Mouse (Mus musculus): ENCODE measurements around the gene Dnajc7.
"Not testable (repeated sequence)": the region's sequence is repeated elsewhere in the genome, so short reads cannot be mapped to it uniquely, and the experiment has no call there.

The Dnajc7 gene

DNA sequence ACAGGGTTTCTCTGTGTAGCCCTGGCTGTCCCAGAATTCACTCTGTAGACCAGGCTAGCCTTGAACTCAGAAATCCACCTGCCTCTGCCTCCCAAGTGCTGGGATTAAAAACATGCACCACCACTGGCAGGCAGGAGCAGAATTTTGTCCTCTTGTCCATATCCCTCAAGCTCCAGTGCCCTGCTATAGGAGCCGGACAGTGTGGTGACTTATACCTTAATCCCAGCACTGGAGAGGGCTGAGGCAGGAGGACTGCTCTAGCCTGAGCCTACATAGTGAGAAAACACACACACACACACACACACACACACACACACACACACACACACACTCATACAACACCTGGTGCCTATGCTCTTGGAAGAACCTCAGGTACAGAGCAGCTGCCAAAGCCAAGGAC lies 37.6 kb downstream of the Dnajc7 start:
- not testable (repeated sequence) for DNase-seq (ENCODE audit: extremely low read depth, low read depth, low spot score)

- DNase-seq (ENCODE audit: extremely low read depth, low read depth, low spot score) = no peak
Measured at GRCm38 (mm10) chr11:100581756-100582155, 38.2 kb downstream of the Dnajc7 start.

GRCm38 (mm10) chr11:100580275-100580674 lies 39.7 kb downstream of the Dnajc7 start:
- DNase-seq (ENCODE audit: extremely low read depth, low read depth, low spot score) = no peak

DNA sequence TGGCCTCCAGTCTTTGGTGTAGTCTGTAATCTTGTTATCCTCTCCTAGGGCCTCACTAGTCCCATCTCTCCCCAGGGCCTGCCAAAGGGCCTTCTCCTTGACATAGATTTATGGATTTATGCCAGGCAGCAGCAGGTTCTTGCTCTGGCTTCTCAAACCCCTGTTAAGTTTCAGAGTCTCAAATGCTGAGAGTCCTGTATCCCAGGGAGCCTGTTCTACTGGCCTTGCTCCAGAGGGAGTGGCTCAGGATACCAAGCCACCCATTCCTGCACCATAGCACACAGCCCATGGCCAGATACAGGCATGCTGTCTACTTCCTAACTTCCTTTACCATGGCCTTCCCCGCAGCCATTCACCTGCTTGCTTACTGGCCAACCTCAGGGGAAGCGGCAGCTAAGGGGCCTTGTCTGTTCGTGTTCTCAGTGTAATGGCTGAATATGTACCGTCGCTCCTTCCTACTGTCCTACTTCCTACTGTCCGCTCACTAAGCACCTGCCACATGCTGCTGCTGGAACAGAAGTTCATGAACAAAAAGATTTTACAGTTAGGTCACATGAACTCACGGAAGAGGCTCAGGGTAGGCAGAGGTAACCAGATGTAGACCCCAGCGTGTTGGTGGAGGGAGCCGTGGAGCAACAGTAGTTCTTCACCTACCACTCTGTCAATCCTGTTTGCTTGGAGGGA lies 40.7 kb downstream of the Dnajc7 start:
- no peak for DNase-seq (ENCODE audit: extremely low read depth, low read depth, low spot score)

GRCm38 (mm10) chr11:100577852-100578599 lies 41.9 kb downstream of the Dnajc7 start:
- no peak for DNase-seq (ENCODE audit: extremely low read depth, low read depth, low spot score)

DNA sequence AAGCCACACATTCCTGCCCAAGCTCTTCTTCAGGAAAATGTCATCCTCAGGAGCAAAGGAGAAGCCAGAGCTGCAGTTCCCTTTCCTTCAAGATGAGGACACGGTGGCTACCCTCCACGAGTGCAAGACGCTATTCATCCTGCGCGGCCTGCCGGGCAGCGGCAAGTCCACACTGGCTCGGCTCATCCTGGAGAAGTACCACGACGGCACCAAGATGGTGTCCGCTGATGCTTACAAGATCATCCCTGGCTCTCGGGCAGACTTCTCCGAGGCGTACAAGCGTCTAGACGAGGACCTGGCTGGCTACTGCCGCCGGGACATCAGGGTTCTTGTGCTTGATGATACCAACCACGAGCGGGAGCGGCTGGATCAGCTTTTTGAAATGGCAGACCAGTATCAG lies 43.7 kb downstream of the Dnajc7 start:
- no peak for DNase-seq (ENCODE audit: extremely low read depth, low read depth, low spot score)

DNA sequence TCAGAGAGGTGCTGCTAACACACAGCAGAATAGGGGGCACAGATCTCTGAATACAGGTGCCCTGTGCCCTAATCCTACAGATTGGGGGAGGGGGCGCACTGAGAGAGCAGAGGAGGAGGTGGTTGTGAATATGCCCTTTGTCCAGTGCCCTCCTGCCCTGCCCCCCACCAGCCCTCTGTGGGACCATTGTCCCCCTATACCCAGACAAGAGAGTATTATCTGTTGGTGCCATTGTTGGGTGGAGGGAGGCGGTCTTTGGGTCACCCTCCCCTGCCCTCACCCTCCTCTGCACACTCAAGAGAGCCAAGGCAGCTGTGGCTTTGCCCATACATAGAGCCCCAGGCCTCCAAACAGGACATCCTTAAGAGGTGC lies 44.5 kb downstream of the Dnajc7 start:
- no peak for DNase-seq (ENCODE audit: extremely low read depth, low read depth, low spot score)

GRCm38 (mm10) chr11:100574708-100575483 lies 45.1 kb downstream of the Dnajc7 start, which contains the start of gene Cnp:
Gene Cnp, plus strand, starts transcription at chr11:100574904.
- DNase-seq (ENCODE audit: extremely low read depth, low read depth, low spot score) = no peak

DNA sequence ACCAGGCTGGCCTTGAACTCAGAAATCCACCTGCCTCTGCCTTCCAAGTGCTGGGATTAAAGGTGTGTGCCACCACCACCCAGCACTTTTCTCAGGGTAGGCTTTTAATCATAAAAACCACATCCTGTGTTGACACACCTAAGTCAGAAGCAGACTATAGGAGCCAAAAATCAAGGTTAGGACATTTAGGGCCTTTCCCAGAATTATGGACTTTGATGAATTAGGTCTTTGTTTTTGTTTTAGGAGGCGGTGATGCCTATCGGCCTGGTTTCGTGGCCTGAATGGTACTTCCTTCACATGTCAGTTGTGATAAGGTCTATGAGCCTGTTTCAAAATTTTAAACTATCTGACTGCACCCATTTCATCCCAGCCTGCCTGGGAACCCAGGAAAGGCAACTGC lies 45.8 kb downstream of the Dnajc7 start:
- DNase-seq (ENCODE audit: extremely low read depth, low read depth, low spot score) = no peak

DNA sequence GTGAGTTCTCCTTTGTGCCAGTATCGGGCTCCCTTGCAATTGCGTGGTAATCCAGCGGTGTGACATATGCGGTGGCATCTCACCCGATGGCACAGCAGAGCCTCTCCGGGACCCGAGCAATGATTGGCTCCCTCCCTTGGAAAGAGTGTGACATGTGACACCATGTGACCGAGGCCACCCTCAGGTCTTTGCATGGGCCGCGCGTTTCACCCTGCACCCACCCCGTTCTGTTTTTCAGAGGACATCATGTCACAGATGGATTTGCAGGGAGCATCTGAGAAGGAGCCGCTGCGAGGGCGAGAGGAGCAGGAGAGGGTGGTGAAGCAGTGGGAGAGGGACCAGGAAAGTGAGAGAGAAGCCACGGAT lies 48.8 kb downstream of the Dnajc7 start:
- DNase-seq (ENCODE audit: extremely low read depth, low read depth, low spot score) = no peak

DNA sequence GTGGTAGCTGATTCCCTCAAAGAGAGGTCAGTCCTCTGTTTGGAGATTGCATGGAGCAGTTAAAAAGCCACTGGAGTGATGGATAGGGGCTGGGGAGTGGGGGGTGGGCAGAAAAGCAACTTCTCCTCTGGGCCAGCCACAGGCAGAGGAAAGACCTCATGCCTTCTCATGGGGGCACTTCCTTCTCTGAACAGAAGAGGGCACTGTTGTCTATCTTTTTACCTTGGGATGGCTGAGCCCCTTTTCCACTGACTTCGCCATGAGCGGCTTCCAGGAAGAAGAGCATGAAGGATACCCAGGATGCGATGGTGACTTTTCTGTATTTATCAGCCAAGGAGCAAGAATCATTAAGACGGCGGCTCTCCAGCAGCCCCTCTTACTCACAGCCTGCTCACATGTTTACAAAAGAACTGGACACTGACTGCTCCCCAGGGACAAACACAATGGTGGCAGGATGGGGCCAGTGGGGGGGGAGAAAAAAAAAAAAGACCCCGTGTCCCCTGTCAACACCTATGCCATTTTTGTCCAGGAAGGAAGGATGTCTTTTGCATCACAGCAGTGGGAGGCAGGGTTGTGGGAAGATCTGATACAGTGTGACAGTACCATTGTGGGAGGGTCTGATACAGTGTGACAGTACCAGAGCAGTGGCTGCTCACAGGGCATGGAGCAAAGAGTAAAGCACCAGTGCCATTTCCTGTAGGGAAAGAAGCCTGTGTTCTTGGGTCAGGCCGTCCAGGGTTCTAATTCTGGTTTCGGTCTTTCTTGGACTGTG lies 49.4 kb downstream of the Dnajc7 start:
- no peak for DNase-seq (ENCODE audit: extremely low read depth, low read depth, low spot score)

DNA sequence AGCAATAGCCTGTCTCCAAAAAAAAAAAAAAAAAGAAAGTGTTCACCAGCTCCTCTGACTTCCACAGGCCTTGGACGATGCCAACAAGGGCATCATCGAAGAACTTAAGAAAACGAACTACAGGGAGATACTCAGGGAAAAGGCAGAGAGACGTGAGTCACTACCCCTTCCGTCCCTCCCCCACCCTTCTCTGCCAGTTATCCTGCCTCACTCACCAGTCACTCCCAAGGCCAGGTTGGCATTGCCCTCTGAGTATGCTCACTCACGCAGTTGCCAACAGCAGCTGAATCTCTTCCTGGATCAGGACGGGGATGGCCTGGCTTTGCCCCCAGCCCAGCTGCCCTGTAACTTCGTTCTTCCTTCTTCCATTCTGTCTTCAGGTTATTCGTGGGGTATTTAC lies 50.2 kb downstream of the Dnajc7 start:
- DNase-seq (ENCODE audit: extremely low read depth, low read depth, low spot score) = no peak

DNA sequence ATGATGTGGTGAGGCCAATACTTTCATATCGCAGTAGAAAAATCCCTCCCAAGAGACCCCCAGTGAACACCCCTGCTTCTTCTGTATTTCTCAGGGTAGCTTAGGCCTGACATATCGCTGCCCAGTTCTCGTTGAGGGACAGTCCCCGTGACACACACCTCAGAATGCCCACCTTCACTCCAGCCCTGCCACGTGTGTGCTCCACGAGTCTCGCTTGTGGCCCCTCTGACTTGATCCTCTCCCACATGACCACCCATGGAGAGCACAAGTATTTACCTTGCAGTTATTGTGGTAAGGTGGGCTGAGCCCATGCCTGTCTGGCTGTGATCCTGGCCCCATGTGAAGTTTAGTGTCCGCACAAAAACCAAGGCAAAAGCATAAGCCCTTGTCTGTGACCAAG lies 51.3 kb downstream of the Dnajc7 start:
- no peak for DNase-seq (ENCODE audit: extremely low read depth, low read depth, low spot score)

- DNase-seq (ENCODE audit: extremely low read depth, low read depth, low spot score) = no peak
Measured at GRCm38 (mm10) chr11:100567815-100568245, 52.1 kb downstream of the Dnajc7 start.

DNA sequence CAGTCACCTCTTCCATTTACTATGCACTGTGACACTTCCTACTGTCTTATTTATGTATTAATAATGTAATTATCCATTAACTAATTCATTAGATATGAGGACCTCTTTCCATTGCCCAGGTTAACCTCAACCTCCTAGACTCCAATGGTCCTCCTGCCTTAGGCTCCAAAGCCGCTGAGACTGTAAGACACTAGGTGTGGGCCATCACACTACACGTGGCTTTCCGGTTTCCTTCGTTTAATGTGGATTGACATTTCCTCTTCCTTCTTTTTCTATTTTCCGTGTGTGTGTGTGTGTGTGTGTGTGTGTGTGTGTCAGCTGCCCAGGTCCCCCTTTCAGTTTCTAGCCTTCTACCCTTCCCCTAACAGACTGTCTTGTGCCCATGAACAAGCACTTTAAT lies 52.7 kb downstream of the Dnajc7 start:
- DNase-seq (ENCODE audit: extremely low read depth, low read depth, low spot score) = no peak

DNA sequence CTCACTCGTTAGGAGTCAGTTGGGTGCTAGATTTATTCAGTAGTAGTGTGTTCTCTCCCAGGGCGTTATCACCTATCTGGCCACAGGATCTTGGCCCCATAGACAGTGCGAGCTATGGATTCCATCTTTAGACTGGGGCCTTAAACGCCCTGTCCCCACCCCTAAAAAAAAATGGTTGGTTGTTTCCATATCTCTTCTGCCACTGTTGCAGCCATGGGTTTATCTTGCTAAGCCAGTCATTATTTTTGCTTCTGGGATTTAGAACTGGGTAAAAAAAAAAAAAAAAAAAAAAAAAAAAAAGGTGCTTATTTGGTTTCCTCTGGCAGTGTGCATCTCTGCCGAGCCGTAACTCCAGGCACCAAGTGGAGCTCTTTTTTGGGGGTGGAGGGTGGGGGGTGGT lies 55.3 kb downstream of the Dnajc7 start:
- no peak for DNase-seq (ENCODE audit: extremely low read depth, low read depth, low spot score)

GRCm38 (mm10) chr11:100564297-100564696 lies 55.7 kb downstream of the Dnajc7 start:
- no peak for DNase-seq (ENCODE audit: extremely low read depth, low read depth, low spot score)

DNA sequence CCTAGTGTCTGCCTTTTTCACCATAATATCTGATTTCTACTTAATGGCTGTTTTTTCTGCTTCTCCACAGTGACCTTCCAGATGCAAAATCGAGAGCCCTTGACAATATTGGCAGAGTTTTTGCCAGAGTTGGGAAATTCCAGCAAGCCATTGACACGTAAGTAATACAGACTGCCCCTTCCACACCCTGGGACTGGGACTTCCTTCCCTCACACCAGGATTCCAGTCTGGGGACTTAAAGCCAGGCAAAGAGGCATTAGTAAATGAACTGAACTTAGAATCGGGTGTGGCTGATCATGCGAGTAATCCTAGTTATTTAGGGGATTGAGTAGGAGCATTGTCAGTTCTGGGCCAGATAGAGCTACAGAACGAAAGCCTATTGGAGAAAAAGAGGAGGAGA lies 58.2 kb downstream of the Dnajc7 start:
- DNase-seq (ENCODE audit: extremely low read depth, low read depth, low spot score) = no peak

GRCm38 (mm10) chr11:100559476-100559875 lies 60.5 kb downstream of the Dnajc7 start:
- no peak for DNase-seq (ENCODE audit: extremely low read depth, low read depth, low spot score)

GRCm38 (mm10) chr11:100557563-100557962 lies 62.4 kb downstream of the Dnajc7 start:
- no peak for DNase-seq (ENCODE audit: extremely low read depth, low read depth, low spot score)

DNA sequence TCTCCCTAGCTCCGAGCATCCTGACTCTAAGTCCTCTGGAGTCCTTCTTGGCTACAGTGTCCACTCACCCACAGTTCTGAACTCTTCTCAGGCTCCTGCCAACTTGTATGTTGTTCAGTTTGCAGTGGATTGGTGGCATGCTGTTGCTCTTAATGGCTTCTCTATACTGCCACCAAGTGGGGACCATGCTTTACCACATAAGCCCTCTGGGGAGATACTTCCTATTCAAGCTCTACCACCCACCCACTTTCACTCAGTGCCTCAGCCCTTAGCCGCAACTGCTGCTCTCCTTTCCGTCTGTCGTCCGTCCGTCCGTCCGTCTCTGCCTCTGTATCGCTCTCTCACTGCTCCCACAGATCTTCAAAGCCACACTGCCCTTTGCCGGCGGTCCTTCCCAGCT lies 64.4 kb downstream of the Dnajc7 start:
- peak; percentile 61 for DNase-seq (ENCODE audit: extremely low read depth, low read depth, low spot score)

Data from fat pad, adult 2 months (tissue).